Mouse (Mus musculus): Measurements from ENCODE around the gene Gm48552. TPM values are rescaled to one million over a fixed set of nuclear protein-coding genes. Genes with fewer than 3 reads are reported as not detected.

Gm48552 gene
- polyA plus RNA-seq, 1 experiment from 2014 or later: 0.61 TPM

- H3K9ac ChIP-seq (ENCODE audit: low read depth, low read length): peak overlapping the region; percentile 40; the same call in 1 of the 2 replicates
- 0 out of 2 replicates have a peak, but pooled peaks cover 5% of the 10 kb centered on the region for H3K27me3 ChIP-seq (ENCODE audit: control insufficient read depth, insufficient read depth, low read length)
- H3K4me3 ChIP-seq (ENCODE audit: low read length): no peak overlapping the region
- no peak overlapping the region; the same call in 1 of the 2 replicates for H3K27ac ChIP-seq (ENCODE audit: low read depth, low read length)
- H3K4me1 ChIP-seq (ENCODE audit: control insufficient read depth, insufficient read depth, low read length): peaks cover 33% of the 10 kb centered on the region
- H3K36me3 ChIP-seq (ENCODE audit: control insufficient read depth, insufficient read depth, low read length): peaks cover 49% of the 10 kb centered on the region
- ATAC-seq (ENCODE audit: low FRiP score, low TSS enrichment): no peak
- no peaks in the 10 kb centered on the region for H3K9me3 ChIP-seq (ENCODE audit: control insufficient read depth, low read length)
- 57% methylated on average over 22 of the region's 22 CpGs for WGBS
- H3K4me2 ChIP-seq (replicated peaks; ENCODE audit: low read depth, low read length): no peak overlapping the region
Observed at GRCm38 (mm10) chr10:81400371-81401204, 11.8 kb downstream of the Gm48552 start.

- Histone ChIP-seq H3K27ac (ENCODE audit: low read depth, low read length) (peak overlapping the region; percentile 94), H3K4me1 (ENCODE audit: control insufficient read depth, insufficient read depth, low read length) (peaks cover 33% of the 10 kb centered on the region), H3K36me3 (ENCODE audit: control insufficient read depth, insufficient read depth, low read length) (peaks cover 54% of the 10 kb centered on the region), H3K9me3 (ENCODE audit: control insufficient read depth, low read length) (no peaks in the 10 kb centered on the region), H3K27me3 (ENCODE audit: control insufficient read depth, insufficient read depth, low read length) (0 out of 2 replicates have a peak, but pooled peaks cover 5% of the 10 kb centered on the region), H3K4me3 (ENCODE audit: low read length) (no peak overlapping the region), H3K9ac (ENCODE audit: low read depth, low read length) (0 out of 2 replicates have a peak overlapping the region, but pooled peaks have one; percentile 29), H3K4me2 (replicated peaks; ENCODE audit: low read depth, low read length) (no peak overlapping the region)
- WGBS: 27% methylated on average over 10 of the region's 10 CpGs
- ATAC-seq (ENCODE audit: low FRiP score, low TSS enrichment): 0 out of 2 replicates have a peak, but pooled peaks have one; percentile 0
Observed at GRCm38 (mm10) chr10:81401205-81401520, 12.4 kb downstream of the Gm48552 start.

GRCm38 (mm10) chr10:81401521-81402226, 12.9 kb downstream of the Gm48552 start:
- 0 out of 2 replicates have a peak, but pooled peaks cover 5% of the 10 kb centered on the region for H3K27me3 ChIP-seq (ENCODE audit: control insufficient read depth, insufficient read depth, low read length)
- peak; percentile 85 for ATAC-seq (ENCODE audit: low FRiP score, low TSS enrichment)
- H3K27ac ChIP-seq (ENCODE audit: low read depth, low read length): peak overlapping the region; percentile 94
- H3K9ac ChIP-seq (ENCODE audit: low read depth, low read length): peak overlapping the region; percentile 29
- H3K4me1 ChIP-seq (ENCODE audit: control insufficient read depth, insufficient read depth, low read length): peaks cover 34% of the 10 kb centered on the region
- H3K4me3 ChIP-seq (ENCODE audit: low read length): peak overlapping the region; percentile 14; the same call in 1 of the 2 replicates
- no peaks in the 10 kb centered on the region for H3K9me3 ChIP-seq (ENCODE audit: control insufficient read depth, low read length)
- H3K36me3 ChIP-seq (ENCODE audit: control insufficient read depth, insufficient read depth, low read length): peaks cover 56% of the 10 kb centered on the region
- H3K4me2 ChIP-seq (replicated peaks; ENCODE audit: low read depth, low read length): peak overlapping the region; percentile 37
- 4% methylated on average over 18 of the region's 18 CpGs for WGBS

GRCm38 (mm10) chr10:81402227-81402765, 13.5 kb downstream of the Gm48552 start:
- Histone ChIP-seq H3K36me3 (ENCODE audit: control insufficient read depth, insufficient read depth, low read length) (peaks cover 57% of the 10 kb centered on the region), H3K9ac (ENCODE audit: low read depth, low read length) (peak overlapping the region; percentile 29; the same call in 1 of the 2 replicates), H3K4me2 (replicated peaks; ENCODE audit: low read depth, low read length) (peak overlapping the region; percentile 37), H3K27me3 (ENCODE audit: control insufficient read depth, insufficient read depth, low read length) (0 out of 2 replicates have a peak, but pooled peaks cover 5% of the 10 kb centered on the region), H3K4me3 (ENCODE audit: low read length) (no peak overlapping the region), H3K9me3 (ENCODE audit: control insufficient read depth, low read length) (no peaks in the 10 kb centered on the region), H3K4me1 (ENCODE audit: control insufficient read depth, insufficient read depth, low read length) (peaks cover 40% of the 10 kb centered on the region), H3K27ac (ENCODE audit: low read depth, low read length) (peak overlapping the region; percentile 94)
- WGBS: 16% methylated on average over 7 of the region's 7 CpGs
- peak; percentile 4; the same call in 1 of the 2 replicates for ATAC-seq (ENCODE audit: low FRiP score, low TSS enrichment)

DNA sequence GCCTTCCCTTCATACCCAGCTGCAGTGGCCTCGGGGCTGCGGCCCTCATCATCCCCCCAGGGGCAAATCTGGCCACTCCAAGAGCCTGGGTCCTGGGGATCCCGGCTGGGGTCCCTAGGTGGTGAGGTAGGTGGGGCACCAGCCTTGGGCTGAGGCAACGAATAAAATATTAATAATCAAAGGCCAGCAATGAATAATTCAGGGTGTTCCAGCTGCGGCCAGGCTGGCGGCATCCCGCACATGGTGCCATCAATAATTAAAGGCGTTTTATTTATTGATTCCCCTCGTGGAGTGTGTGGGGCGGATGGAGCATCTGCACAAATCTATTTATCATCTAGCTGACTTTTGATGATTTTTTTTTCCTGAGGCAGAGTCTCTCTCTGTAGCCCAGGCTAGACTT, 14.7 kb downstream of the Gm48552 start:
- 66% methylated on average over 10 of the region's 10 CpGs for WGBS
- H3K4me1 ChIP-seq (ENCODE audit: control insufficient read depth, insufficient read depth, low read length): peaks cover 52% of the 10 kb centered on the region
- peak overlapping the region; percentile 94 for H3K27ac ChIP-seq (ENCODE audit: low read depth, low read length)
- no peak overlapping the region for H3K4me2 ChIP-seq (replicated peaks; ENCODE audit: low read depth, low read length)
- H3K27me3 ChIP-seq (ENCODE audit: control insufficient read depth, insufficient read depth, low read length): 0 out of 2 replicates have a peak, but pooled peaks cover 5% of the 10 kb centered on the region
- peak overlapping the region; percentile 29; the same call in 1 of the 2 replicates for H3K9ac ChIP-seq (ENCODE audit: low read depth, low read length)
- H3K4me3 ChIP-seq (ENCODE audit: low read length): no peak overlapping the region
- peaks cover 50% of the 10 kb centered on the region for H3K36me3 ChIP-seq (ENCODE audit: control insufficient read depth, insufficient read depth, low read length)
- no peaks in the 10 kb centered on the region for H3K9me3 ChIP-seq (ENCODE audit: control insufficient read depth, low read length)
- ATAC-seq (ENCODE audit: low FRiP score, low TSS enrichment): no peak

DNA sequence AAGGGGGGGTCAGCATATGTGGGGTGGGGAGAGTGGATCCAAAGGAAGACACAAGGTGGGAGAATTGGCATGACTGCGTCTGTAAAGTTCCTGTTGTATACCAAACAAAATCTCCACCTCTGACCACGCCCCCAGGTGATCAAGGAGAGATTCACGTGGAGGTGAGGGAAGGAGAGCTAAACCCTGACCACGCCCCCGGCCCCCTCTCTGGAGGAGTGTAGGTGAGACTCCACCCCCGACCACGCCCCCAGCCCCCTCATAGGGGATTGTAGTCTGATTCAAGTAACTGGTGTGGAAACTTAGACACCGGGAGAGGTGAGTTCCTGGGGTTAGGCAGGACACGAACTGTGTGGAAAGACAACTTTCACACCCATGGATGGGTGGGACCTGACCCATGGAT, 15.3 kb downstream of the Gm48552 start:
- Histone ChIP-seq H3K4me1 (ENCODE audit: control insufficient read depth, insufficient read depth, low read length) (peaks cover 58% of the 10 kb centered on the region), H3K27me3 (ENCODE audit: control insufficient read depth, insufficient read depth, low read length) (0 out of 2 replicates have a peak, but pooled peaks cover 5% of the 10 kb centered on the region), H3K9ac (ENCODE audit: low read depth, low read length) (no peak overlapping the region), H3K4me2 (replicated peaks; ENCODE audit: low read depth, low read length) (no peak overlapping the region), H3K36me3 (ENCODE audit: control insufficient read depth, insufficient read depth, low read length) (peaks cover 48% of the 10 kb centered on the region), H3K27ac (ENCODE audit: low read depth, low read length) (no peak overlapping the region), H3K4me3 (ENCODE audit: low read length) (no peak overlapping the region), H3K9me3 (ENCODE audit: control insufficient read depth, low read length) (no peaks in the 10 kb centered on the region)
- WGBS: 28% methylated on average over 9 of the region's 9 CpGs
- ATAC-seq (ENCODE audit: low FRiP score, low TSS enrichment): no peak

DNA sequence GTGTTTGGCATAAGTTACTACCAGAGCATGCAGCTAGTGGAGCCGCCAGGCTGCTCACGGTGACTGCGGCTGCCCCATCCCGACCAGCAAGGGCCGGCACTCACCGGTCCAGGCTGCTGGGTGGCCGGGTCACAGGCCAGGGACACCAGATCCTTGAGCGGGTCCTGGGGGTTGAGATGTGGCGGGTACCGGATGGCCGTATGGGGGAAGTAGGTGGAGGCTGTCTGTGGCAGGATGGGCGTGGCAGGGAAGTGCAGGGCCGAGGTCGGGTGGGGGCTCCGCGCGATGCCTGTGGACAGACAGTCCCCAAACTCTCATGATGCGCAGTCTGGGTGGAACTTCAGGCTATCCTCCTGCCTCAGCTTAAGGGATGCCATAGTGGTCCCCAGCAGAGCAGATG, 15.9 kb downstream of the Gm48552 start:
- Histone ChIP-seq H3K36me3 (ENCODE audit: control insufficient read depth, insufficient read depth, low read length) (peaks cover 43% of the 10 kb centered on the region), H3K27ac (ENCODE audit: low read depth, low read length) (no peak overlapping the region), H3K4me1 (ENCODE audit: control insufficient read depth, insufficient read depth, low read length) (peaks cover 64% of the 10 kb centered on the region), H3K9me3 (ENCODE audit: control insufficient read depth, low read length) (no peaks in the 10 kb centered on the region), H3K4me2 (replicated peaks; ENCODE audit: low read depth, low read length) (no peak overlapping the region), H3K9ac (ENCODE audit: low read depth, low read length) (no peak overlapping the region), H3K27me3 (ENCODE audit: control insufficient read depth, insufficient read depth, low read length) (0 out of 2 replicates have a peak, but pooled peaks cover 5% of the 10 kb centered on the region), H3K4me3 (ENCODE audit: low read length) (no peak overlapping the region)
- 57% methylated on average over 18 of the region's 18 CpGs for WGBS
- ATAC-seq (ENCODE audit: low FRiP score, low TSS enrichment): no peak

DNA sequence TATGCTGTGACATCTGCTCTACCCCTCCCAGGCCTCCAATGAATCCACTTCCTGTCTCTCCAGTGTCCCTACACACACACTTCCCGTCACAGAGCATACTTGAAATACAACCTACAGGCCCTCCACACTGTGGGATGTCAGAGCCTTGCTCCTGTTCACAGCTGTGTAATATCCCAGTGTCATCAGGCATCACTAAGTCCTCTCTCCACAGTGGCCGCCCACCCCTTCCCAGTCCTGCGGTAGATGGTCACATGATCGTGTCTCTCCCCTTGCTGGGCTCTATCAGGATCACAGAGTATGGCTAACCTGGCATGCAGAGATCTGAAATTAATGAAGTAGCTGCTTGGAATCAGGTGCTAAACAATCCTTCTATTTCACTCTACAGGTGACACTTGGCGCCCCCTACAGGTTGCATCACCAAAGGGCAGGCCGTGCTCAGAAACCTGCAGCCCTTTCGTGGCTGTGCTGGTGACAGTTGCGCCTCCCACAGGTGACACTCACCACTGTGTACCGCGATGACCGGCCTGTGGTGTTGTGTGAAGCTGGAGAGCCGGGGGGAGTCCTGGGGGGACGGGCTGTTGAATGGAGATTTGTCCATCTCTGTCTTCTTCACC, 16.9 kb downstream of the Gm48552 start:
- 53% methylated on average over 13 of the region's 13 CpGs for WGBS
- Histone ChIP-seq H3K4me1 (ENCODE audit: control insufficient read depth, insufficient read depth, low read length) (peaks cover 74% of the 10 kb centered on the region), H3K9me3 (ENCODE audit: control insufficient read depth, low read length) (no peaks in the 10 kb centered on the region), H3K4me2 (replicated peaks; ENCODE audit: low read depth, low read length) (no peak overlapping the region), H3K9ac (ENCODE audit: low read depth, low read length) (no peak overlapping the region), H3K36me3 (ENCODE audit: control insufficient read depth, insufficient read depth, low read length) (peaks cover 33% of the 10 kb centered on the region; the same call in 1 of the 2 replicates), H3K4me3 (ENCODE audit: low read length) (no peak overlapping the region), H3K27ac (ENCODE audit: low read depth, low read length) (no peak overlapping the region), H3K27me3 (ENCODE audit: control insufficient read depth, insufficient read depth, low read length) (0 out of 2 replicates have a peak, but pooled peaks cover under 1% of the 10 kb centered on the region)
- ATAC-seq (ENCODE audit: low FRiP score, low TSS enrichment): no peak
